Mouse (Mus musculus) telencephalon, adult 2 months (tissue): ENCODE measurements around the gene Nlrp10.

ENCODE experiments used
- DNase-seq: peaks from one replicate; pipeline ENCODE4 v3.0.0-alpha.2; 2011; ENCODE audit warnings: low read depth, low spot score

The Nlrp10 gene

DNA sequence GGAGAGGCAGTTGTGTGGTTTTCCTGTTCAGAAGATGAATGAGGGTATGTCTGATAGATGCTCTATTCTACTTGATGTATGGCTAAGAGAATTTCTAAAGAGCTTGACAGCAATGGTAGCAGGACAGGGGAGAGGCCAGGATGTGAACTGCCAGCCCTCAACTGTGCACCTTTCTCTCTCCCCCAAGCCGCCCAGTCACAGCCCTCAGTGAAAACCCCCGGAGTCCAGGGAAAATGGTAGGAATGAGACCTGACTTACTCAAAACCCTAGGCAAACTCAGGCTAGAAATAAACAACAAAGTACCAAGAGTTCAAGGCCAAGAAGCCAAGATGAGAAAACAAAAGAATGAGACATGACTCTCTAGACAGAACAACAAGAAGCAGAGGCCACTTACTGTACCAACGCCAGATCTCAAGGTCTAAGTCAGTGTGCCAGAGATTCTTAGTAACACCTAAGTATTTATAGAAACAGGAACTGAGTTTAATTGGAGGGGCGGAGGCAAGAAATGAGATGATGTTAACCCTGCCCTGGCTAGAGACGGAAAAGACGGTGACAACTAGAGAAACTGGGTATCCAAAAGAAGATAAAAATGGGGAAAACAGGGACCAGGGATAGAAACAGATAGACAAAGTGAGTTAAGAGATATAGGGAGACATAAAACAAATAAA, at the start of gene Nlrp10:
TSS of gene Nlrp10 (minus strand) at position 453 of the 668 bp plus-strand sequence.
- DNase-seq: no peak

DNA sequence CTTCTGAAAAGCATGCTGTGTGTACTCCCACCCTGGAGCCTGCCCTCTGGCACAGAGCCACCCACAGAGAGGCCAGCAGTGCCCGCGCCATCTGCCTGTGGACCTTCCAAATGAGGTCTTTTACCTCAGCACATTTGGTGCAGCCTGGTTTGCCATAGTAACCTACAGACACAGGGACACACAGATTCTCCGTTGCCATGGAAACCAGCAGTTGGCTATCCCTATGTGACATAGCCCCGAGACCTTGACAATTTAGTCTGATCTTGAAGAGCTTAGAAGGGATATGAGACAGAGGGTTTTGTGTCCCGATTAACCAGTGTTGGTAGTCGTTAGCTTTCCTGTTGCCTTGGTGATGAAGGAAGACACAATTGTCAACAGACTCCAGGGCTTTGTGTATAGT, 42.3 kb upstream of the Nlrp10 start:
- DNase-seq: peak; percentile 24

DNA sequence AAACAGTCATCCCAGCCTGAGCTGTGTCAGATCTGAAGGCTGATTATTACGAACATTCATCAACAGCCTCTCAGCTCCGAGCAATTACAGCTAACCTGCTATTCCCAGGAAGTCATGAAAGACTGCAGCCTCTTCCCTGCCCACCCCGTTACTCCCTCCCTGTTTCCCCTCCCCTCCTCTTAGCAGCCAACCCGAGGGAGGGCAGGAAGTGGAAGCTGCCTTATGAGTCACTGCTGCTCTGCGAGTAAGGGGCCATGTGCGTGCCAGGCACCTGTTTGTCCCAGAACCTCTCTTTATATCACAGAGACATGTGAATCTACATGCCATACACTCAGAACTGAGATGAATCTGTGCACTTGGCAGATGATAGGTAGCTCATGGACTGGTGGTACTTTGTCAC, 38.2 kb upstream of the Nlrp10 start:
- peak; percentile 24 for DNase-seq

DNA sequence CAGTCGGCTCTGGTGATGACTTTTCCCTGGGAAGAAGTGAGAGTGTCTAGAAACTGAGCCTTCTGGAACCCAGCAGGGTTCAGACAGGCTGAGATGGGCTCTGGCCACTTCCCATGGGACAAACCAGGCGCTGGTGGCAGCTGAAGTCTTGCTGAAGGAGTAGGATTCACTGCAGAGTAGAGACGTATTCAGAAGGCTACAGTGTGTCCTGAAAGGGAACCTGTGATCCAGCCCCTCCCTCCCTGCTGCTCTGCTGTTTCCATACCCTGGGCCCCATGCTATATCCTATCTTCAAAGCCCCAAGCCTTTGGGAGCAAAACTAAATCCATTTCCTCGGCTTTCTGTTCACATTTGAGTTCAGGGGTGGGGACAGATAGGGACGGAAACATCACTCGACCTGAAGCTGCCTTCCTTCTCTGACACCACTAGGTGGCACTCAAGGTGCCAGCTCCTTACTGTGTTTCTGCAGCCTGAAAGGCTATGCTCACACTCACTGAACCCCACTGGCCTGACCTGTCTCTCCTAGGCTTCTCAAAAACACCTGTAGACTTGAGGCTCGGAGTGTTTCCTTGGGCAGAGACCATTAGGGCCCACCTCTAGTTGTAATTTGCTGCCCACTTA, 36.9 kb upstream of the Nlrp10 start:
- DNase-seq: peak; percentile 33

DNA sequence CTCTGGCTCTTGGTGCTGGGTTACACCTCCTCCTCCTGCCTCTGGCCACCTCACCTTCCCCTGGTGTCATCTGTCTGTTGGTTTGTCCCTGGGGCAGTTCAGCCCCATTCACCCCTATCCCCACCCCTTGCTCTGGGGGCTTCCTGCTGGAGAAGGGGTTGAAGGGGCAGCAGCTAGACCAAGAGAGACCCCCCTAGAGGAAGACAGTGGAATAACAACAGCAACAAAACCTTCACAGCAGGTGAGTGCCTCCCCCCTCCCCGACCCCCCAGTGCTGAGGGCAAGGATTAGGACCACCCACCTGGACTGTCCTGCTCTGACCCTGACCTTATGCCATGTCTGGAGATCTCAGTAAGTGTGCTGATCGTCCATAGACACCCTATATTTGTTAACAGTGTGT, 36.0 kb upstream of the Nlrp10 start:
- no peak for DNase-seq

DNA sequence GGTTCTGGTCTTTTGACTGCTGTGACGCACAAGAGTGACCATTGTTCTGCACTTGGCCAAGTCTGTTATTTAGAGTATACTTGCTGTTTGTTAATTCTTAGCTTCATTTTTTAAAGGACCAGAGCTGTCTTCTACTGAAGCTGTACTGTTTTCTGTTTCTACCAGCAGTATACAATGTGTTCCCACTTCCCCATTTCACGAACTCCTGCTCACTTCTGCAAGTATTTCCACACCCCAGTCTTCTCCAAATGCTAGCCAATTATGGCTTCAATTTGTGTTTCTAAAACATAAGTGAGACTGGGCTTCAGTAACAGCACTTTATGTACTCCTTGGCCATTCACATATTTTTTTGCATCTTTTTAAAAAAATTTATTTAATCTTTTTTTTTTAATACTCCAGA, 27.8 kb upstream of the Nlrp10 start:
- DNase-seq: no peak

DNA sequence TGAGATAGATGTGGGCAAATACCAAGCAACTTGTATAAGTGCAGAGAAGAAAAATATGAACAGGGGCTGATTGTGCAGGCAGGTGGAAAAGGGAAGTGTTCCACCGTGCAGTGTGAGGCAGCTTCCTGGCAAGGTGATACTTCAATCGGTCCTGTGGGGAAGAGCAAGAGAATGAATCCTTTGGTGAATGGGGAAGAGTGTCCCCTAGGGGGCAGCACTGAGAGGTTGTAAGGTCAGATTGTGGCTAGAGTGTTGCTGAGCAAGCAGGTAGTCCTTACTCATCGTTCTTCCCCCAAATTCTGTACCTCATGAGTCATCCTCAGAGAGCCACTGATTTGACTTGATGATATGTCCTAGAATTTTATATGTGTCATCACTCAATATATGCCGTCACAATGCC, 24.2 kb upstream of the Nlrp10 start:
- no peak for DNase-seq

DNA sequence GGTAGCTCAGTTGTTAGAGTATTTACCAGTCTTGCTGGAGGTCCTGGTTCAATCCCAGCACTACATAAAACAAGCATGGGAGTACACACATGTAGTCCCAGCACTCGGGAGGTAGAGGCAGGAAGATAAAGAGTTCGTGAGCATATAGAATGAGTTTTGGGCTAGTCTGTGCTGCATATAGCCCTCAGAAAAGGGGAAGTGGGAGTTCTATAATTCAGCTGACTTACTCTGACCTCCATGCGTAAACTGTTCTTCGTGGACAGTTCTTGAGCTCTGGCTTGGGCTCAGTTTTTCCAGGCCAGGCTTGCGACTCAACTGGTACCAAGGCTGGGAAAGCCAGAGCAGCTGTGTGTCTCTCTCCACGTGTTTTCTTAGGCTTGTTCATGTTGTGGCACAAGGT, 22.8 kb upstream of the Nlrp10 start:
- DNase-seq: no peak

DNA sequence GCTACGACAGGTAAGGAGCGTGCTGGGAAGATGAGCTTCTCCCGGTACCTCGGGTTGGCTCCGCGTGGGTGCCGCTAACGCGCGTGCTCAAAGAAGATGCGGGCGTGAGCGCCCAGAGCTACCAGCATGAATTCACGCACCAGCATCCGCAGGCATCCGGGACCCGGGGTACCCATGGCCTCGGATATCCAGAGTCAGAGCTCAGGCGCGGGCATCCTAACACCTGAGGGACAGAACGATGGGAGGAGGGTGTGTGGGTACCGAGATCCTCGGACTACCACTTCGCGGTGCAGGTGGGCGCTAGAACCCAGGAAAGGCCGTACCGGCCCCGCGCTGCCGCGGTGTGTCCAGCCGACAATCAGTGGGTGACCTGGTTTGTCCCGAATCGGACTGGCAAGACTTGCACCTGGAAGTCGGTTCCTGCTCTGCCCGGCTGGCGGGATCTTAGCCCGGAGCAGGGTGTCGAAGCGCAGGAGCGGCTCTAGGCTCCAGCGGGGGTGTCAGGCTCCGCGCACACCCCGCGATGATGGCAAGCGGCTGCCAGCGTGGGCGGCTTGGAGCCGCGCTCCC, 20.9 kb upstream of the Nlrp10 start:
- DNase-seq: peak; percentile 55

DNA sequence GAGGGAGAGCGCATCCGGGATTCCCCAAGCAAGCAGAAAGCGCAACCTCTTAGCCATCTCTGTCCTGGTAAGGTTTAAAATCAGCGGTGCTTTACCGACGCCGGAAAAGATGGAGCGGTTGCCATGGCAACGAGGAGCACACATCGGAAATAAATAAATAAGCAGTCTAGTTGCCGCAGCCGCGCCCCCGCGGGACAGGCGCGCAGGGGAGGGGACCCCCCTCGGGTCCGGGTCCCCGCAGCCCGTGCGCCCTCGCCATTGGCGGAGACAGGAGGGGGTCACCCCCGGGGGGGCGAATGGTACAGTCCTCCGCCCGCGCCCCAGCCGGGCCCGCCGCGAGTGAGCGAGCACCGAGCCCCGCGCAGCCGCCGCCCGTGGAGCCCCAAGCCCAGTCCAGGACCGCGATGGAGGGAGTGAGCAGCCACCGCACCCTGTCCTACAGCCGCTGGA, 20.4 kb upstream of the Nlrp10 start, which contains the start of gene Tub:
TSS of gene Tub (plus strand) at position 27 of the 450 bp plus-strand sequence.
- DNase-seq: peak; percentile 73

DNA sequence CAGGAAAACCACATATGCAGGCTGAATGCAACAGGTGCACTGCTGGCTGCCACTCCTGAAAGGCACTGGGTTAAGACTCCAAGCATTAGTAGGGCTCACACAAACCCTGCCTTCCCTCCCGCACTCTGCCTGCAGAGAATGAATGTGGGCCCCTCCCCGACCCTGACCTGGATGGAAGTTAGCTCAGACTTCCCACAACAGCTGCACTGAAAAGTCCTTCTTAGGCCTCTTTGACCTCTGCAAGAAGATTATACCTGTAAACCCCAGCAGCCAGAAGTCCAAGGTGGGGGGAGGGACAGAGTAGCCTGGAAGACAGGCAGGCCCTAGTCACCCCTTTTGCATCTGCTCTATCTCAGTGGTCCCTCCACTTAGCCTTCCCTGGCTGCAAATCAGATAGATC, 19.3 kb upstream of the Nlrp10 start:
- no peak for DNase-seq

DNA sequence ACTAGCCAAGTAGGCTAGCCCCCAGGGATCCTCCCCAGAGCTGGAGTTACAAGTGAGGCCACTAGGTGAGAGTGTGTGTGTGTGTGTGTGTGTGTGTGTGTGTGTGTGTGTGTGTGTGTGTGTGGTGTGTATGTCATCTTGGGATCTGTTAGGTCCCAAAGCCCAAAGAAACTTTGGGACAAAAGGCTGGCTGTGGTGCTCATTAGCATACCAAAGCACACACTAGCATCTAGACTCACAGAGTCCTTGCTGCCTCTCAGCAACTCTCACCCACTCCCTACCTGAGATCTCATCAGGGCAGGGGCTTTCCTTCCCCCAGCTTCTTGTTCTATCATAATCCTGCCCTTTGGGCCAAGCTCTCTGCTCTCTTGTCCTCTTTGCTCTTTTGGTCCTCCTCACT, 18.6 kb upstream of the Nlrp10 start:
- DNase-seq: no peak

DNA sequence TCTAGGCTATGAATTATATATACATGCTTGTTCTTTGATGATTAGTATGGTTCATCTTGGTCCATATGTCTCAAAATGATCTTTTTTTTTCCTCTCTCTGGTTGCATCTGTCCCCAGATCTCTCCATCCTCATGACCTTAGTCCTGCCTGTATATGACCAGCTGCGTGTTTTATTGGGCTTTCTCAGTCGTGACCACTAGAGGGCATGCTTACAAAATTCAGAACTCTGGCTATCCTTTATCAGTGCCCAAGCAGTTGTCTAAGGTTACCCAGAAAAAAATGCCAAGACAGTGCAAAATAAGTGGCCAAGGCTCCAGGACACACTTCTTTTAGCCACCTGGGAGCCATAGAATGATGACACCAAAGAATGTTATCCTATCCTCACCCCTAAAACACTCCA, 14.0 kb upstream of the Nlrp10 start:
- DNase-seq: peak; percentile 34

DNA sequence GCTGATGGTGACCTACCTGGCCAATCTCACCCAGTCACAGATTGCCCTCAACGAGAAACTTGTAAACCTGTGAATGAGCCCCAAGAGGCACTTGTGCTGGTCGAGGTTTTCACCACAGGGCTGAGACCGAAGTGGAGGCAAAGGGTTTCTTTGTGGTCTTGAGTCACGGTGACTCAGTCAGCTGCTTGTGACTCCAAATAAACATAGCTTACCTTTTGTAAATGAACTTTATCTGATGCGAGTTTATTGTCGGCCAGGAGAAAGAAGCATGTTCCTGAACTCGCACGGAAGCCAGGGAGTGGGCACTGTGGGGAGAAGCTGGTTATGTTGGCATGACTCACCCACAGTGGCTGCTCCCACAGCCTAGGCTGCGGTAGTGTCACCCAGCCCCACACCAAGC, 11.5 kb upstream of the Nlrp10 start:
- DNase-seq: no peak

DNA sequence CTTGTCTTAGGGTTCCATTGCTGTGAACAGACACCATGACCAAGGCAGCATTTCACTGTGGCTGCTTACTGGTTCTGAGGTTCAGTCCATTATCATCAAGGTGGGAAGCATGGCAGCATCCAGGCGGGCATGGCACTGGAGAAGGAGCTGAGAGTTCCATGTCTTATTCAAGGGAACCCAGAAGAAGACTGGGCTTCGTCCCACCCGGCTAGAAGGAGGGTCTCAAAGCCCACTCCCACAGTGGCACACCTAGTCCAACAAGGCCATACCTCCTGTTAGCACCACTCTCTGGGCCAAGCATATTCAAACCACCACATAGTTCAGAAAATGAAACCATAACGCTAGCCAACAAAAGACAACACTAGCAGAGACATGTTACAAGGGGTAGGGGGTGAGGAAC, 6.6 kb upstream of the Nlrp10 start:
- no peak for DNase-seq

DNA sequence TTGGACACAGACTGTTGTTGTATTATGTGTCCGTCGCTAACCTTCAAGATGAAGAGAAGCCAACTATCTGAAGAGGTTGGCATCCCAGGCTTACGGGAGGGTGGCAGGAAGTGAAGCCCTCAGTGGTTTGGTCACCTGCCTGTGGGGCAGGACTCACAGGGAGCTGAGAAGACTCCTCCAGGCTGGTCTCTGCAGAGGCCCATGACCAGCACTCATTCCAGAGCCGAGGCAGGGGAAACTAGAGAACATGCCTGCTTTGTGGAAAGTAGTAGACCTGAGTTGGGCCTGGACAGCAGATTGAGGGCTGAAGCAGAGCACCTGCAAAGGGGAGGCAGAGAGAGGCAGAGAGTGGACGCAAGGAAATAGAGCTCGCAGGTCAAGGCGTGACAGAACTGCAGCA, 5.4 kb upstream of the Nlrp10 start:
- DNase-seq: no peak

DNA sequence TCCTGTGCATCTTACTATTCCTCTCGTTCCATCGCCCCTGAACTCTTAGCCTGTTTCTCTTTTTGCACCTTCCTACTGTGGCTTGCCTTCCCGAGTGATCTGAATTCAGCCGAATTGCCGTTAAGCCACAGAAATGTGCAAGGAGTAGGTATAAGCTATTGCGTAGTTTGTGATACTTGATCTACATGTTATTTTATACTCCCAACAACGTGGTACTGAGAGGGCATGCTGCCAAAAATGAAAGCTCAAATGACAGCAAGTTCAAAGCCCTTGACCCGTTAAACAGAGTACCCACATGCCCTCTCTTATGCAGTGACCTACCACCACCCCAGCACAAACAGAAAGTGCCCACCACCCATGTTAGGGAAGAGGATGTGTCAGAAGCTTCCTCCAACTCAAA, 4.9 kb upstream of the Nlrp10 start:
- DNase-seq: no peak

DNA sequence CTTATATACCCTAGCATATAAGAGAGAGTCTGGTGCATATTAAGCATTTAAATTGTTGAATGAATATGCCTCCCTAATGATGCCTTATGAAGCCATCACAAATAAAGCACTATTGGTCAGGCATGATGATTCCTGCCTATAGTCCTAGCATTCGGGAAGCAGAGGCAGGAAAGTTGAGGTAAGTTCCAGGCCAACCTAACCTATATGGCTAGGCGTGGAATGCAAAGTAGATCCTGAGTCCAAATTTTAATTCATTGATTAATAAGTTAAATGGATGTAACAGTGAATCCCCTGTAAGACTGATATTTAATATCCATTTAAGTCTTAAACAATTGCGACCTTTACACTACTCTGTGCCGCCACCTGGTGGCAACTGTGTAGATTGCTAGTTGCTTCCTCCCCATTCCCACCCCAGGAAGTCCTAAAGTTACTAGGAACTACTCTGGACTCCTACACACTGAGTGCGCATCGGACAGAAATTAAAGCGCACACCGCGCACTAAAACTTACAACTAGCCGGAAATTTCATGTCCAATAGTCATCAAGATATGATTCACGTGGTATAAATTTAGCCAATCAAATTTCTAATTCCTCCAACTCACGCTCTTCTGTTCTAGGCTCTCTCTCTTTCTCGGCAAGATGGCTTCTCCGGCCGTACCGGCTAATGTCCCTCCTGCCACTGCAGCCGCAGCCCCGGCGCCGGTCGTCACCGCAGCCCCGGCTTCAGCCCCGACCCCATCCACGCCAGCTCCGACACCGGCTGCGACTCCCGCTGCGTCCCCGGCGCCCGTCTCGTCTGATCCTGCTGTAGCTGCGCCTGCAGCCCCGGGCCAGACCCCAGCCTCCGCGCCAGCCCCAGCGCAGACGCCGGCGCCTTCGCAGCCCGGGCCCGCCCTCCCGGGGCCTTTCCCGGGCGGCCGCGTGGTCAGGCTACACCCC, 4.1 kb upstream of the Nlrp10 start, which contains the start of gene Eif3f:
TSS of gene Eif3f (plus strand) at position 624 of the 938 bp plus-strand sequence.
- DNase-seq: peak; percentile 100

DNA sequence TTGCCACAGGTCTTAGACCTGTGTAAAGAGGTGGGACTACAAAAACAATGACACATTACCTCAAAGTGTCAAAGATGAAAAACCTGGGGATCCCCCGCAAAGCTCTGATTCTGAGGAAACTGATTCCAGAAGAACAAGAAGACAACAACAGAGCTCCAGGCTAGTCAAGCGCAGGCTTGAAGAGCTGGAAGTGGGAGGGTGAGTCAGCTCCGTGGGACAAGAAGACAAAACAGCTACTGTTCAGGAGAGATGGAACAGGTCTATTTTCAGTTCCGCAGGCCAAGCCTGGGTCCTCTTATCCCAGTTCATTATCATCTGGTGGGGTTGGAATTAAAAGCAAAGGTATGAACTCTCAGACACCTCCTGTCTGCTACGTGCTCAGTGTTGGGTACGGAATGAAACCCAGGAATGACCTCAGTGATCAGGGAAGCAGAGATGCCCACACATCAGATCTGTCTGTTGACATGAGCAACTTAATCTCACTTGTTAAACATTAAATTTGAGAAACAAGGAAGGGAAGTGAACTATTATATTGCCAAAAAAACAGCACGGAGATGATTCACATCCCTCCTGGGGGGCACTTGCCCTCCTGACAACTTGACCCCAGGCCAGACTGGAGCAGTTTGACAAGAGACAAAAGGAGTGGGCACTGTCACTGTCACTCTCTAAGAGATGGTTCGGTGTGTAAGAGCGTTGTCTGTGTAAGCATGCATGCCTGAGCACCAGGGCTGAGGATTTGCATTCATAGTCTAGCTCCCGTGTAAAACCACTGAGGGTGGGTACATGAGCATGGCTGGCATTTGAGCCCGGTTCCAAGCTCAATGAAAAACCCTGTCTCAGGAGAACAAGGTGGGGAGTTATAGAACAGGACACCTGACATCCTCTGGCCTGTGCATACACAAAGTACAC, 1.4 kb downstream of the Nlrp10 start:
- peak; percentile 28 for DNase-seq

DNA sequence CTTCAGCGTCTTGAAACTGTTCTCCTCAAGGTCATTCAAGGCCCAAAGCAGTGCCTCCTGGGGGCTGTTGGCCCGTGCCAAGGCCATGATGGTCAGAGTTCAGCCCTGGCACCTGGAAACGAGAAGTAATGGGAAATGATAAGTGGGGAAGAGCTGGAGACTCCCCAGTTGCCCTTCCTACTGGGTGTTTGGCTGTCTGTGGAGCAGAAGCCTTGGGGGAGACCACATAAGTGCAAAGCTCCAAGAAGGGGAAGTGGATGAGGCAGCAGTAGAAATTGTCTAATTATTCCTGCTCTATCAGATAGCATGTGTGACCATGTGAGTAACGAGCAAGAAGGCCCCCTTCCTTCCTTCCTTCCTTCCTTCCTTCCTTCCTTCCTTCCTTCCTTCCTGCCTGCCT, 2.9 kb downstream of the Nlrp10 start:
- DNase-seq: no peak

DNA sequence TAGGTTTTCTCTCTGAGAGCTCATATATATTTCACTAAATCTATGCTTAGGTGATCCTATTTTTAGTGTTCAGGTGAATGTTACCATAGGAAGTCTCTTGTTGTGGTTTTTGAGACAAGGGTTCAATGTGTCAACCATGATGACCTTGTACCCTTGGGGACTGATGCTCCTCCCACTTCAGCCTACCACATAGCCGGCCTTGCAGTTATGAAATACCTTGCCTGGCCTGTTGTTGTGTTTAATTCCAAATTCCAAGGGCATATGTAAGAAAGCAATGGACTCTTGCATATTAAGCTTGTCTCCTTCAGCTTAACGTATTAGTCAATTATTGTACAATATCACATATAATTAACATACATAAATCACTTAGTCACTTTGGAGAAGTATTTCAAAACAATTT, 26.0 kb downstream of the Nlrp10 start:
- no peak for DNase-seq
